Mouse (Mus musculus): Measurements from ENCODE around the gene Adgrg3.

DNA sequence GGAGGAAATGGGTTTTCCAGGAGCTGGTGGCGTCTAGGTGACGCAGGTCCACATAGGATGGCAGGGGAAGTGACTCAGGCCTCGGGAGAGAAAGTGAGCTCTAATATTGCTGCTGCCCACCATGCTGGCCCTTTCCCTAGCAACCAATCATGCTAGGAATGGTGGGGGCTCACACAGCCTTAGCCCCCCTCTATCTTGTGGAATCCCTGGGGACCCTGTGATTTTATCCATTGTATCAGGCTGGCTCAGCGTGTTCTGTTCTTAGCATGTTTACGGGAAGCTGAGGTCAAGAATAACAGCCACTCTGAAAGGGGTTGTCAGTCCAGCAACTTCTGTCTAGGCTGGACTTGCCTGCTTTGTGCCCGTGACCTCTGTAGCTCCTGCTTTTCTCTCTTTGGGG is 18.5 kb upstream of the Adgrg3 start:
- TF ChIP-seq POLR2A (IDR thresholded peaks at IDR 0.05; ENCODE audit: low read depth, low read length) (no peak), CTCF (conservative IDR thresholded peaks at IDR 0.05 in 1 of 2, IDR thresholded peaks at IDR 0.05 in 1 of 2; ENCODE audit: low read depth in 2 of 2, low read length in 2 of 2) (no peak), JUN (IDR thresholded peaks at IDR 0.05; ENCODE audit: insufficient read depth, low read depth, low read length) (no peak), RAD21 (IDR thresholded peaks at IDR 0.05; ENCODE audit: low read depth, low read length) (no peak), PAX5 (IDR thresholded peaks at IDR 0.05; ENCODE audit: low read length) (no peak), ZC3H11A (IDR thresholded peaks at IDR 0.05; ENCODE audit: low read depth, low read length) (no peak), TCF12 (IDR thresholded peaks at IDR 0.05; ENCODE audit: low read depth, low read length) (no peak)
